Mouse (Mus musculus): ENCODE data around the gene Klhdc3.

Klhdc3 gene

DNA sequence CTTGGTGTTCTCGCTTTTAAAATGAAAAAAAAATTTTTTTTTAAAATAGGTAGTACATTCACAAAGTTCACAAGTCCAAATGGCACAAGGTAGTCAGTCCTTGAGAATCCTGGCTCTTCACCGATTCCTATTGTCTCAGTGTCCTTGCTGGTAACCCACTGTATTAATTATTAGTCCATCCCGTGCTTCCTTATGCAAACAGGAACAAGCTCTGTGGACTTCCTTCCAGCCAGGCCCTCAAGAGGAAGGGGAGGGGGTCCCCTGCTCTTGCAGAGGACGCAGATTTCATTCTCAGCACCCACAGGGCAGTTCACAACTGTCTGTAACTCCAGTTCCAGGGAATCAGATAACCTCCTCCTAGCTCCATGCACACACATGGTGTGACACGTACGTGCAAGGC is 24.7 kb downstream of the Klhdc3 start:
- in situ Hi-C loops (cut with MboI) = no loop called here

GRCm38 (mm10) chr17:46651755-46652547 is 28.8 kb downstream of the Klhdc3 start:
- in situ Hi-C loops (cut with MboI) = no loop called here

- in situ Hi-C loops (cut with MboI) = no loop called here
These were observed 29.4 kb downstream of the Klhdc3 start for GRCm38 (mm10) chr17:46651292-46651691.

- in situ Hi-C loops (cut with MboI) = no loop called here
These were observed 30.3 kb downstream of the Klhdc3 start, which contains the start of gene Cul7 for GRCm38 (mm10) chr17:46650232-46651031. TSS of gene Cul7 (plus strand) at chr17:46650337.

GRCm38 (mm10) chr17:46649811-46650210 is 30.9 kb downstream of the Klhdc3 start:
- in situ Hi-C loops (cut with MboI) = no loop called here

DNA sequence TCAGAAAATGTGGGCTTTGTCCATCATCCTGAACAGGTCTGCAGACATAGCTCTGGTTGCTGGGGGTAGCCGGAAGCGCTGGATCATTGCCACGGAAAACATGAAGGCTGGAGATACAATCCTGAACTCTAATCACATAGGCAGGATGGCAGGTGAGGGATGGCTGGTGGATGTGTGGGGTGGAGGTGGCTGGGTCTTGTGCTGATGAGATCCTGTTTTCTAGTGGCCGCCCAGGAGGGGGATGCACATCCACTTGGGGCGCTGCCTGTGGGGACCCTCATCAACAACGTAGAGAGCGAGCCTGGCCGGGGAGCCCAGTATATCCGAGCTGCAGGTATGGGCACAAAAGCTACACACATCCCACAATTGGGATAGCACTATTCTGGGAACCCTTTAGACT is 32.3 kb downstream of the Klhdc3 start:
- in situ Hi-C loops (cut with MboI) = no loop called here

- in situ Hi-C loops (cut with MboI) = no loop called here
These were observed 33.4 kb downstream of the Klhdc3 start for GRCm38 (mm10) chr17:46647279-46647678.

GRCm38 (mm10) chr17:46646322-46646662 is 34.4 kb downstream of the Klhdc3 start:
- in situ Hi-C loops (cut with MboI) = no loop called here

DNA sequence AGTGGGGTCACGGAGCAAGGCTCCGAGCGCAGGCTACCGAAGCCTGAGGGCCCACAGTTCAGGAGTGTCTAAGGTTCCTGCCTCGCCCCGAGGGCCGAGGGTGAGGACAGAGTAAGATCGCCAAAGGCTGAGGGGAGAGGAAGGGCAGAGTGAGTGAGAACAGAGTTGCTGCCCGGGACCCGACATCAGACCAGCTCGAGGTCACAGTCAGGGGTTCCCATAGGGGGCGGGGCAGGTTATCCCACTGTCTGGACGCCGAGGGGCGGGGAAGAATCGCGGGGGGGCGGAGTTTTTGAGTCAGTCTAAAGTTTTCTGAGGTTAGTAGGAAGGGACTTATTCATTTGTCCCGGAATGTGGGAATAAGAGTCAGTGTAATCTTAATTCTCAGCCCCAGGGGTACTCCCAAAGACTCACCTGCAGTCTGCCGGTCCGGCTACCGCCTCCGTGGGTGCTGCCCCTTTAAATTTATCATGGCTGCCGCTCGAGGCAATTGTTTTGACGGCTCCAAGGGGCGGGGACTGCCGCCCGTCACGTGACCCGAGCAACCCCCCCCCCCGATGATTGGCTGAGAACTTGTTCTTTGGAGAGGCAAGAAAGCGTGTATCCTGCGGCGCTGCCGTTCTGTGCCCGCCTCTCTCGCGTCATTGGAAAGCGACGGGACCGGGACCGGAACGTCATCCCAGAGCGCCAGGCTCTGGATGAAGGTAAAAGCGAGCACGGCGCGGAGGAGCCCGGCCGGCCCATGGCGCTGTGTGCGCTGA is 35.0 kb downstream of the Klhdc3 start, which contains the start of the genes Klc4 and Mrpl2:
Gene Klc4, minus strand, starts transcription at position 462 of the 761 bp plus-strand sequence.
Gene Mrpl2, plus strand, starts transcription at position 669 of the 761 bp plus-strand sequence.
- in situ Hi-C loops (cut with MboI) = no loop called here

GRCm38 (mm10) chr17:46644916-46645475 is 35.7 kb downstream of the Klhdc3 start:
- in situ Hi-C loops (cut with MboI) = no loop called here

GRCm38 (mm10) chr17:46644152-46644805 is 36.4 kb downstream of the Klhdc3 start:
- in situ Hi-C loops (cut with MboI) = no loop called here

DNA sequence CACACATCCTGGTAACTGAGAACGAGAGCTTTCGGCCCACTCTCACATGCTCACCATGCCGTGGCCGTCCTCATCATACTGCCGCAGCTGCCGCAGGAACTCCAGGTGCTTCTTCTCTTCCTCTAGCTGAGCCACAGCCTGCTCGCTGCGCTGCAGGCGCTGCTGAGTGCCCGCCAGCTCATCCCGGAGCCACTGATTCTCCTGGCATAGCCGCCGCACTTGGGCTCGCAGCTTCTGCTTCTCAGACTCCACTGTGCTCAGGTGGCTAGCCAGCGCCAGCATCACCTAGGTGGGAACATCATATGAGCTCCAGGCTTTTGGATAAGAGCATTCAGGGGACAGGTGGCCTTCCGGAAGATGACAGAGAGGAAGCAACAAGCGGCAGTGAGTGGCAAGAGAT is 38.7 kb downstream of the Klhdc3 start:
- in situ Hi-C loops (cut with MboI) = no loop called here

GRCm38 (mm10) chr17:46639929-46640328 is 40.8 kb downstream of the Klhdc3 start:
- in situ Hi-C loops (cut with MboI) = no loop called here

DNA sequence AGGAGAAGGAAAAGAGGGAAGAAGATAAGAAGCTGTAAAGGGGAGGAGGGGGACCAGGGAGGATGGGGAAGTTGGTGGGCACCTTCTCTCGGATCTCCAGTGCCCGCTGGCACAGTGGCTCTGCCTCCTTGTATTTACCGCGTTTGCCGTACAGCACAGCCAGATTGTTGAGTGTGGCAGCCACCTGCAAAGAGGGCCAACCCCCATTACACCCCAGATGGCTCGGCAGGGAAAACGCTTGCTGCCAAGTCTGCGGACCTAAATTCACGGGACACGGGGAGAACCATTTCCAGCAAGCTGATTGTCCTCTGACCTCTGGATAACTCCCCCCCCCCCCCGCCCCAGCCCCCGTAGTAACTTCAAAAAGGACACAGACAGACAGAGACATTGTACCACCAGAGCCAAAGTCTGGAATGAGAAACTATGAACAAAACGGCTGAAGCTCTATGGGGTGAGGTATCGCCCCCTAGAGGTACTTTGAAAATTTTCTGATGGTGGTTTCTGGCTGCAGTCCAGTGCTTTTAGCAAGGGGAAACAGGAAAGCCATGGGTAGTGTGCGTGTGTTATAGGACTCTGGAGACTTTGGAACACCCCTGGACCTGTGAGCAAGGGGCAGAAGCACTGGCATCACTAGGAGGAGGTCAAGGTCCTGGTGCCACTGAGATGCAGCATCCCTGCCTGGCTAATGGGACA is 43.7 kb downstream of the Klhdc3 start:
- in situ Hi-C loops (cut with MboI) = no loop called here

GRCm38 (mm10) chr17:46629685-46630441 is 50.9 kb downstream of the Klhdc3 start:
- in situ Hi-C loops (cut with MboI) = no loop called here

- in situ Hi-C loops (cut with MboI) = no loop called here
These were observed 51.7 kb downstream of the Klhdc3 start, which contains the start of gene Ptk7 for GRCm38 (mm10) chr17:46628791-46629684. TSS of gene Ptk7 (minus strand) at chr17:46629504.

DNA sequence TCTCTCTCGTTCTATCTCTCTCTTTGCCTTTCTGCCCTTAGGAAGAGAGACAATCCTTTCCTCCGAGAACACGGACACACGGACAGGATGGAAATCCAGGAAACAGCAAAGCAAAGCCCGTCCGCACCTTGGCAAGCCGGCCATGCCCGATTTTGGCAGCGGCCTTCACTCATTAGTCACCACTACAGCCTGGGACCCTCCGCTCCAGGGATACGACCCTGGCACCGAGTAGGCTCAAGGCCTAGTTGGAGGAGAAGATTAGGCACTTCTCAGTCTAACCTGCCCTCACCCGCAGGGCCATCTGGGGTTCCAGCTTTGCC is 52.3 kb downstream of the Klhdc3 start:
- in situ Hi-C loops (cut with MboI) = no loop called here

DNA sequence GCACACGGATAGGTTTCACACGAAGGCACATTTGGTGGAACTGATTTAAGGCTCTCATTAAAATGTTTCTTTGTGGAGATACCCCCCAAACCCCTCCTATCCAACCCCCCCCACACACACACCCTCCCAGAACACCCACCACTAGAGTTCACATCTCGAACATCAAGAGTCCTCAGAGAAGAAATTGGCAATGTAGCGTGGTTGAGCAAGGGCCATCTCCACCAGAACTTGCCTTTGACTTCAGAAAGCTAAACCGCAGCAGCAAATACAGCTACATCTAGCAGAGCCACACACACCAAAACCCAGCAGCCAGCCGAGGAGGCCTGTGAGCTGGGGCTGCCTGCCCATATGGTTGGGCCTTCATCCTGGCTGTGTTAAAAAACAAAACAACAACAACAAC is 53.3 kb downstream of the Klhdc3 start:
- in situ Hi-C loops (cut with MboI) = no loop called here

DNA sequence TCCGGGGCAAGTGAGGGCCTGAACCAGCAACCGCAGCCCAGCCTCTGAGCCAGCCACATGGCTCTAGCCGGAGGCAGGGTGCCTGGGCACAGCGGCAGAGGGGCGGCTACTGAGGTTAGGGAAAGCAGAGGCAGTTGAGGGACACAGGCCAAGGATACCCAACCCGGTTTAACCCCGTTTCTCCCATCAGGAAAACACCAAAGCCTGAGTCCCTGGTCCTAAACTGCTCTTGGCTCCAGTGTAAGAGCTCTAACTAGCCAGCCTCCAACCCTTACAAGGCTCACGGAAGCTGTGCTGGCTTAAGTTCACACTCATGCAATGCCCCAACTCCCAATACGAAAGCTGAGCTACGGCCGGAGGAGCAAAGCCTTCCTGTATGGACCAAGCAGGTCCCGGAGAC is 56.1 kb downstream of the Klhdc3 start:
- in situ Hi-C loops (cut with MboI) = no loop called here
